Mouse (Mus musculus) C2C12 (cell line): ENCODE results near the gene Tspan15. TPM values are rescaled to one million over a fixed set of nuclear protein-coding genes. Genes with fewer than 3 reads are reported as not detected.

Experiments
- H3K27me3 ChIP-seq: one replicate; pipeline ENCODE4 v1.6.1; 2011; ENCODE audit not compliant: control insufficient read depth, insufficient read depth, insufficient read length
- H3K36me3 ChIP-seq: one replicate; pipeline ENCODE4 v1.6.1; 2011; ENCODE audit not compliant: control insufficient read depth, insufficient read depth
- H3K4me3 ChIP-seq: one replicate; pipeline ENCODE4 v1.5.1; 2011; ENCODE audit warnings: mild to moderate bottlenecking, control low read depth; ENCODE audit not compliant: poor library complexity, insufficient read depth, severe bottlenecking
- H3K79me2 ChIP-seq: one replicate; pipeline ENCODE4 v1.6.1; 2011; ENCODE audit not compliant: control insufficient read depth, insufficient read depth
- H3K79me3 ChIP-seq: one replicate; pipeline ENCODE4 v1.6.1; 2011; ENCODE audit warnings: low read depth, control low read depth
- H3ac ChIP-seq: one replicate; pipeline ENCODE3; 2011; ENCODE audit warnings: low read depth; ENCODE audit not compliant: control insufficient read depth, insufficient read length
- CEBPB ChIP-seq: IDR thresholded peaks from one replicate; pipeline ENCODE4 v1.6.1; 2011; ENCODE audit warnings: low read depth, mild to moderate bottlenecking, control low read depth, moderate library complexity
- CTCF ChIP-seq: IDR thresholded peaks from one replicate; pipeline ENCODE4 v1.5.1; 2011; ENCODE audit not compliant: control insufficient read depth, insufficient read depth, insufficient read length
- FOSL1 ChIP-seq: IDR thresholded peaks from one replicate; pipeline ENCODE4 v1.8.0; 2011; ENCODE audit warnings: mild to moderate bottlenecking, low read length; ENCODE audit not compliant: poor library complexity, insufficient read depth, severe bottlenecking
- MAX ChIP-seq: IDR thresholded peaks from one replicate; pipeline ENCODE4 v1.6.1; 2011; ENCODE audit warnings: mild to moderate bottlenecking, control low read depth
- MYOD1 ChIP-seq: IDR thresholded peaks from one replicate; pipeline ENCODE4 v1.6.1; 2011; ENCODE audit warnings: low read depth; ENCODE audit not compliant: control insufficient read depth, insufficient read length
- MYOG ChIP-seq: IDR thresholded peaks from one replicate; pipeline ENCODE4 v1.6.1; 2011; ENCODE audit not compliant: control insufficient read depth, insufficient read length; ENCODE audit errors: extremely low read depth
- USF1 ChIP-seq: IDR thresholded peaks from one replicate; pipeline ENCODE4 v1.6.1; 2011; ENCODE audit warnings: low read depth, mild to moderate bottlenecking, control low read depth, moderate library complexity
- polyA plus RNA-seq: library from polyadenylated mRNA; unstranded; fragments of >200 nt; fragmentation: generic; extraction: Trizol; gene quantifications from one replicate; pipeline ENCODE4 v1.2.1, GENCODE M21; 2012; ENCODE audit warnings: missing spikeins

Tspan15 gene
- polyA plus RNA-seq, 1 experiment = 5.6 TPM

DNA sequence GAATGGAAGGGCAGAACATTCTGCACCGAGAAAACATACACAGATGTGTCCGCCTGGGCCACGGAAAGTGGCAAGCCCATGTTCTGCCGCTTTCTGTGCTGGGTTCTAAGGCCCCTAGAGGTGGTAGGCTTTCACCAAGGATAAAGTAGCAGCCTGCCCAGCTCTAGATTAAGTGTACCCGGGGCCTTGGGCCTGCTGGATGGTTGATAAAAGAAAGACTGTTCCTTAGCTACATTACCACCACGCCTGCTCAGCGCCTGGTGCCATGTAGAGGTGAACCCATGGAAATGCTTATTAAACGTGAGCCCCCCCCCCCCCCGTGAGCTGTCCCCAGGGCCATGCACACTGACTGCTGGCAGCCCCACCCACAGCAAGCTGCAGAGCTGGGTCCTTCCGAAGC lies 6.2 kb upstream of the Tspan15 start:
- H3K79me3 ChIP-seq = no peaks in the 10 kb centered on the region
- no peak overlapping the region for H3ac ChIP-seq
- H3K4me3 ChIP-seq = no peak overlapping the region
- H3K79me2 ChIP-seq = no peaks in the 10 kb centered on the region
- no peaks in the 10 kb centered on the region for H3K36me3 ChIP-seq
- H3K27me3 ChIP-seq = no peaks in the 10 kb centered on the region
- TF ChIP-seq USF1 (no peak), MYOG (no peak), FOSL1 (no peak), CTCF (no peak), MYOD1 (no peak), CEBPB (no peak), MAX (no peak)

DNA sequence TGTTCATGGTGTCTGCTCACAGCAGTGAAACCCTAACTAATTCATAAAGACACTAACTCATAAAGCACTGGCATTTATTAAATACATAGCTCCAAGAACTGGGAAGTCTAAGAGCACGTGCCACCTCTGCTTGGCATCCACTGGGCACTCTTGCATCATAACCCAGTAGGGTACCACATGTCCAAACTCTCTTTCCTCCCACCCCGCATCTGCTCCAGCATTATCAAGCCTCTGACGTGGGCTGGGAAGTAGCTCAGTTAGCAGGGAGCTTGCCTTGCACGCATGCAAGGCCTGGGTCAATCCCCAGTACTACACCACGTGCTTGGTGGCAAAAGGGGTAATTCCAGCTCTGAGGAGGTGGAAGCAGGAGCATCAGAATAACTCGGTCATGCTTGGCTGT lies 5.1 kb upstream of the Tspan15 start:
- Histone ChIP-seq H3K79me2 (no peaks in the 10 kb centered on the region), H3K4me3 (no peak overlapping the region), H3ac (no peak overlapping the region), H3K27me3 (no peaks in the 10 kb centered on the region), H3K79me3 (no peaks in the 10 kb centered on the region), H3K36me3 (no peaks in the 10 kb centered on the region)
- TF ChIP-seq CTCF = no peak
- TF ChIP-seq MYOG = no peak
- no peak for TF ChIP-seq FOSL1
- TF ChIP-seq MAX = no peak
- TF ChIP-seq CEBPB = no peak
- TF ChIP-seq USF1 = no peak
- TF ChIP-seq MYOD1 = no peak

DNA sequence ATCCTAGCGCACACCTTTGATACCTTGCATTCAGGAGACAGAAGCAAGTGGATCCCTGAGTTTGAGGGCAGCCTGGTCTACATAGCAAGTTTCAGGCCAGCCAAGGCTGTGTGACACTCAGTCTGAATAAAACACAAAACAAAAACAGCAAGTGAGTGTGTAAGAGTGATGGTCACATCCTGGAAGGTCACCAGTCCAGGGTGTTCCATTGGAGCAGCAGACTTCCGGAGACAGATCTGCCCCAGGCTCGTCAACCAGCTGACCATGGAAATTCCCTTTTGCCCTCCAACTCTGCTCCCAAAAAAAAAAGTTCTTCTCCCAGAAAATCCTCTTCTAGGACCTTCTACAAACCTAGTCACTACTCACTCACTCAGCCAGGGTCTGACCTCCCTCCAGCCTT lies 760 bp upstream of the Tspan15 start:
- Histone ChIP-seq H3K4me3 (no peak overlapping the region), H3ac (no peak overlapping the region), H3K79me2 (no peaks in the 10 kb centered on the region), H3K27me3 (no peaks in the 10 kb centered on the region), H3K36me3 (no peaks in the 10 kb centered on the region), H3K79me3 (peaks cover 1% of the 10 kb centered on the region)
- no peak for TF ChIP-seq MYOG
- no peak for TF ChIP-seq FOSL1

DNA sequence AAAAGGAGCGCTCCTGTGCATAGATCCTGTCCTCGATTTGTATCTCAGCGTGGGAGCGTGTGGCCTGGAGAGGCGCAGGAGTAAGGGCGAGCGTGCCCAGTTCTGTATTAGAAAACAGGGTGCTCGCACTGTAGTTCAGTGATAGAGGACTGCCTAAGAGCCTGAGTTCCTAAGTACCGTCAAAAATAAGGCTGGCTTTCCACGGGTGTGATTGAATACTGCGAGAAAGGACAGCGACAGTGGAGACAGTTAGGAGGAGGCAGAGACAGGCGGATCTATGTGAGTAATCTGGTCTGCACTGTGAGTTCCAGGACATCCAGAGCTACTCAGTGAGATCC lies 313 bp upstream of the Tspan15 start:
- H3ac ChIP-seq = peak overlapping the region; percentile 41
- TF ChIP-seq USF1 = no peak
- TF ChIP-seq FOSL1 = no peak
- TF ChIP-seq CTCF = no peak
- TF ChIP-seq CEBPB = no peak
- TF ChIP-seq MAX = no peak

DNA sequence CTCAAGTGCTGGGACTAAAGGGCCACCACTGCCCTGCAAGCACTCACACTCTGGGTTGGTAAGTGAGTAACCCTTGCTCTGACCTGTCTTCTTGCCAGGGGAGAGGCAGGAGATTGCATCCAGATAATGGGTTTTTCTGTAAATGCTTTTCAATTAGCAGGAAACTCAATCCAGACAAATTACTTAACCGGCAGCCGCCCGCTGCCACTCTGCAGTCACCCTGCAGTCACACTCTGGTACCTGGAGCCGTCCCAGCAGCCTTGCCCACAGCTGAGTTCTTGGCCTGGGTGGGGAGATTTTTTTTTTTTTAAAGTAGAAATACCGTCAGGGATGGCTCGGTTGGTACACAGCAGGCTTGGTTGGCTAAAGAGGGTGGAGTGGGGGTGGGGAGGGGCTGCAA lies 2.9 kb downstream of the Tspan15 start:
- H3K4me3 ChIP-seq = no peak overlapping the region
- no peak overlapping the region for H3ac ChIP-seq
- H3K27me3 ChIP-seq = no peaks in the 10 kb centered on the region
- H3K79me3 ChIP-seq = peaks cover 4% of the 10 kb centered on the region
- H3K36me3 ChIP-seq = no peaks in the 10 kb centered on the region
- no peak for TF ChIP-seq FOSL1
- TF ChIP-seq MYOD1 = no peak
- TF ChIP-seq USF1 = no peak
- no peak for TF ChIP-seq CTCF
- no peak for TF ChIP-seq MAX
- no peak for TF ChIP-seq MYOG
- TF ChIP-seq CEBPB = no peak
- no peaks in the 10 kb centered on the region for H3K79me2 ChIP-seq

More for the DNA sequence above, 313 bp upstream of the Tspan15 start:
- Histone ChIP-seq H3K79me3 (peaks cover 1% of the 10 kb centered on the region), H3K36me3 (no peaks in the 10 kb centered on the region), H3K27me3 (no peaks in the 10 kb centered on the region), H3K79me2 (no peaks in the 10 kb centered on the region), H3K4me3 (no peak overlapping the region)

DNA sequence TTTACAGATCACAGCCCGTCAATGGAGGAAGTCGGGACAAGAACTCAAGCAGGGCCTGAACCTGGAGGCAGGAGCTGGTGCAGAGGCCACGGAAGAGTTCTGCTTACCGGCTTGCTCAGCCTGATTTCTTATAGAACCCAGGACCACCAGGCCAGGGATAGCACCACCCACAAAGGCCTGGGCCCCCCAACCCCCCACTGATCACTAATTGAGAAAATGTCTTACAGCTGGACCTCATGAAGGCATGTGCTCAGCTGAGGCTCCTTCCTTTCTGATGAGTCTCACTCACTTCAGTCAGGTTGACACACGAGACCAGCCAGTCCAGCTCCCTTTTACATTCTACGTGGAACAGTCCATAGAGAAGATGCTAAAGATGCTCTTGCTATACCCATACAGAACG lies 5.2 kb downstream of the Tspan15 start:
- H3K36me3 ChIP-seq = no peaks in the 10 kb centered on the region
- no peak for TF ChIP-seq MYOD1
- TF ChIP-seq USF1 = no peak
- no peaks in the 10 kb centered on the region for H3K27me3 ChIP-seq
- H3K79me3 ChIP-seq = peaks cover 4% of the 10 kb centered on the region
- H3K79me2 ChIP-seq = no peaks in the 10 kb centered on the region
- H3ac ChIP-seq = no peak overlapping the region
- H3K4me3 ChIP-seq = no peak overlapping the region
